Mouse (Mus musculus) embryonic facial prominence, embryonic 15.5 days (tissue): ENCODE data around the gene Ephb1. TPM values are rescaled to one million over a fixed set of nuclear protein-coding genes. Genes with fewer than 3 reads are reported as not detected.

Experiments
- ATAC-seq: fragments of 200-750 bp; cut with Nextera tagmentation; 2 replicates; pipeline ENCODE4 v1.8.0; 2017; ENCODE audit warnings: low read depth, moderate TSS enrichment; ENCODE audit not compliant: insufficient number of reproducible peaks, low FRiP score, low TSS enrichment
- H3K27ac ChIP-seq: fragments of 300-500 bp; sonication (generic); replicated peaks from 2 replicates; pipeline ENCODE4 v1.5.1; 2015; ENCODE audit warnings: mild to moderate bottlenecking, inconsistent platforms
- H3K27me3 ChIP-seq: fragments of 300-500 bp; sonication (generic); 2 replicates; pipeline ENCODE4 v1.6.1; 2015; ENCODE audit warnings: inconsistent platforms
- H3K36me3 ChIP-seq: fragments of 300-500 bp; sonication (generic); 2 replicates; pipeline ENCODE4 v1.6.1; 2015; ENCODE audit warnings: mild to moderate bottlenecking, inconsistent platforms
- H3K4me1 ChIP-seq: fragments of 300-500 bp; sonication (generic); 2 replicates; pipeline ENCODE4 v1.6.1; 2015; ENCODE audit warnings: inconsistent platforms
- H3K4me2 ChIP-seq: fragments of 300-500 bp; sonication (generic); replicated peaks from 2 replicates; pipeline ENCODE4 v1.6.1; 2015; ENCODE audit warnings: mild to moderate bottlenecking, inconsistent platforms
- H3K4me3 ChIP-seq: fragments of 300-500 bp; sonication (generic); replicated peaks from 2 replicates; pipeline ENCODE4 v1.5.1; 2015; ENCODE audit warnings: mild to moderate bottlenecking, inconsistent platforms
- H3K9ac ChIP-seq: fragments of 300-500 bp; sonication (generic); 2 replicates; pipeline ENCODE4 v1.6.1; 2015; ENCODE audit warnings: inconsistent platforms
- H3K9me3 ChIP-seq: fragments of 300-500 bp; sonication (generic); replicated peaks from 2 replicates; pipeline ENCODE4 v1.6.1; 2016; ENCODE audit warnings: inconsistent platforms
- WGBS: fragments of 180-500 bp; shearing (Covaris S2); methylation state at CpG from one replicate; pipeline ENCODE4 v1.1.7; 2015; 5-methylcytosine and 5-hydroxymethylcytosine counted together
- polyA plus RNA-seq: library from polyadenylated mRNA; unstranded; fragments of >200 nt; fragmentation: Nextera tagmentation; extraction: Ambion mirVana; gene quantifications from 2 replicates; pipeline ENCODE4 v1.2.1, GENCODE M21; 2015

Ephb1 gene
- polyA plus RNA-seq, 1 experiment from 2014 or later, result 6.3 TPM

- ATAC-seq, result no peak
- Histone ChIP-seq H3K4me1 (peaks cover 22% of the 10 kb centered on the region), H3K9ac (no peak overlapping the region), H3K36me3 (no peaks in the 10 kb centered on the region), H3K27ac (no peak overlapping the region), H3K4me3 (peak overlapping the region; percentile 54), H3K4me2 (no peak overlapping the region; the same call in 1 of the 2 replicates), H3K27me3 (peaks cover 81% of the 10 kb centered on the region), H3K9me3 (no peaks in the 10 kb centered on the region)
- WGBS, result 8% methylated on average over 10 of the region's 10 CpGs
These were observed 2.8 kb downstream of the Ephb1 start for GRCm38 (mm10) chr9:102351721-102352120.

DNA sequence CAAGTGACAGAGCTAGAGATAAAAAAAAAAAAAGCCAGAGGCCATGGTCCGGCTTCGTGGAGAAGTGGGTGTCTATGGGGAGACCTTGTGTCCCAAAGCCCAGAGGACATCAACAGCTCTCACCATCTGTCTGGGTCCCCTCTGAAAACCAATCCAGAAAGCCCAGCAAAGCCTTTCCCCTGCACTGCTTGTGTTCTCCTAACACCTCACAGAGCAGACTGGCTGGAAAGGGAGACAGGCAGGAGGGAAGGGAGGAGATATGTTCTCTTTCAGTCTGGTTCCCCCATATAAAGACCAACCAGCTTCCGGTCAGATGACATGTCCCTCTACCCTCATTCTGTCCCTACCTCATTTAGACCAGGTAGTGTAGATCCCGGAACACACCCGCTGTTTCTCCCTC lies 3.3 kb downstream of the Ephb1 start:
- Histone ChIP-seq H3K4me3 (no peak overlapping the region), H3K36me3 (no peaks in the 10 kb centered on the region), H3K27ac (no peak overlapping the region), H3K9ac (no peak overlapping the region), H3K4me2 (no peak overlapping the region), H3K27me3 (peaks cover 77% of the 10 kb centered on the region), H3K4me1 (peaks cover 22% of the 10 kb centered on the region), H3K9me3 (no peaks in the 10 kb centered on the region)
- WGBS, result 68% methylated on average over 5 of the region's 5 CpGs
- ATAC-seq, result no peak

DNA sequence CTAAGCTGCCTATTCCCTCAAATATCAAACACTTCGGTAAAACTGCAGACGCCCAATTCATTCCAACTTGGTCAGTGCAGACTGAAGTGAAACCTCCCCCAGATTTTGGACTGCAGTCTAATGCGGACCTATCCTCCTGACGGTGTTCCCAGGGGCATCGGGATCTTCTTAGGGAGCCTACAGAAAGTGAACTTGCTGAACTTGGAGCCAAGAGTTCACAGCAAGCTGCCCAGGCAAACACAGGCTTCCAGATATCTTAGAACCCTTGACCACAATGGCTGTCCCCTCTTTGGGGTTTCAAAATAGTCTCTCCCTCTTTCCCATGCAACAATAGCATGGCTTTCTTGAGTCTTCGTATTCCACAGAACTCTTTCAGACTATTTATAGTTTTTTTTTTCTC lies 3.8 kb downstream of the Ephb1 start:
- H3K9me3 ChIP-seq, result no peaks in the 10 kb centered on the region
- ATAC-seq, result no peak
- no peak overlapping the region for H3K4me2 ChIP-seq
- peaks cover 22% of the 10 kb centered on the region for H3K4me1 ChIP-seq
- 83% methylated on average over 6 of the region's 6 CpGs for WGBS
- H3K27me3 ChIP-seq, result peaks cover 74% of the 10 kb centered on the region
- no peak overlapping the region for H3K27ac ChIP-seq
- H3K9ac ChIP-seq, result no peak overlapping the region
- no peaks in the 10 kb centered on the region for H3K36me3 ChIP-seq
- H3K4me3 ChIP-seq, result no peak overlapping the region

DNA sequence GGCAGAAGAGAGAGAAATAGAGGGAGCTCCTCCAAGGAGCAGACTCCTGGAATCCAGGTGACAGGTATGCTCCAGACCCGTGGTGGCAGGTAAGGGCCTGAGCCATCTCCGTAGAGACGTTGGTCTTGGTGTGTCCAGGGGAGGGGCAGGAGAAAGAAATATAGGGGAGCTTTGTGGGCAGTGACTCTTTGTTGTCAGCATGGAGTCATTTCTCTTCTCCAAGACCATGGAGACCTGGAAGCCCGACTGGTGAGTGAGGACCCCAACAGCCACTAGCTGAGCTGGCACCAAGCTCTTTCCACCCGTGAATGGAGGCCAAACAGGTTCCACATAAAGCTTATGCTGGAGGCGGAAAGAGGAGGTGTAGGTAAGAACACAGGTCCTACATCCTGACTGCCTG lies 4.4 kb downstream of the Ephb1 start:
- no peak overlapping the region for H3K27ac ChIP-seq
- no peak overlapping the region for H3K4me3 ChIP-seq
- H3K4me1 ChIP-seq, result peaks cover 22% of the 10 kb centered on the region
- H3K27me3 ChIP-seq, result peaks cover 67% of the 10 kb centered on the region
- no peaks in the 10 kb centered on the region for H3K9me3 ChIP-seq
- no peaks in the 10 kb centered on the region for H3K36me3 ChIP-seq
- no peak overlapping the region for H3K9ac ChIP-seq
- WGBS, result 81% methylated on average over 6 of the region's 6 CpGs
- no peak for ATAC-seq
- H3K4me2 ChIP-seq, result no peak overlapping the region

DNA sequence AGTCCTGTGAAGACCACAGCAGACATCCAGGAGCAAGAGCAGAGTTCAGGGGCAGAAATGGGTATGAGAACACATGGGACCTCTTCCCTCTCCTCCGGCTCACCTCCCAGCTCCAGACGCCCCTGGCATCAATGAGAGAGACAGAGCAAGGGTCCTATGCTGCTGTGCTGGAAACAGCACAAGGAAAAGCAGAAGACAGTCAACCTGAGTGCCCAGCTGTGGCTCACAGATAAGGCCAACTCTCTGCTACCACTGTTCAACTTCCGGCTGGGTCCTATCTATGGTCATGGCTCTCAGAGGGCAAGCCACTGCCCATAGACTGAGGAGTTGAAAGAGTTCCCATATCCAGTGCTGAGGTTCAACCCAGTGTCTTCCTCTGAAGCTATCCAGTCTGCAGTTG lies 7.7 kb downstream of the Ephb1 start:
- no peak overlapping the region for H3K9ac ChIP-seq
- H3K4me3 ChIP-seq, result no peak overlapping the region
- no peaks in the 10 kb centered on the region for H3K4me1 ChIP-seq
- 86% methylated on average over 3 of the region's 3 CpGs for WGBS
- H3K4me2 ChIP-seq, result no peak overlapping the region
- no peak overlapping the region for H3K27ac ChIP-seq
- peaks cover 38% of the 10 kb centered on the region for H3K27me3 ChIP-seq
- no peaks in the 10 kb centered on the region for H3K9me3 ChIP-seq
- H3K36me3 ChIP-seq, result no peaks in the 10 kb centered on the region
- ATAC-seq, result no peak

- Histone ChIP-seq H3K36me3 (no peaks in the 10 kb centered on the region), H3K27ac (no peak overlapping the region), H3K4me1 (no peaks in the 10 kb centered on the region), H3K9ac (no peak overlapping the region), H3K9me3 (no peaks in the 10 kb centered on the region), H3K4me3 (no peak overlapping the region), H3K27me3 (peaks cover 25% of the 10 kb centered on the region), H3K4me2 (no peak overlapping the region)
- no peak for ATAC-seq
- WGBS, result 73% methylated on average over 6 of the region's 6 CpGs
These were observed 9.0 kb downstream of the Ephb1 start for GRCm38 (mm10) chr9:102345474-102345873.

DNA sequence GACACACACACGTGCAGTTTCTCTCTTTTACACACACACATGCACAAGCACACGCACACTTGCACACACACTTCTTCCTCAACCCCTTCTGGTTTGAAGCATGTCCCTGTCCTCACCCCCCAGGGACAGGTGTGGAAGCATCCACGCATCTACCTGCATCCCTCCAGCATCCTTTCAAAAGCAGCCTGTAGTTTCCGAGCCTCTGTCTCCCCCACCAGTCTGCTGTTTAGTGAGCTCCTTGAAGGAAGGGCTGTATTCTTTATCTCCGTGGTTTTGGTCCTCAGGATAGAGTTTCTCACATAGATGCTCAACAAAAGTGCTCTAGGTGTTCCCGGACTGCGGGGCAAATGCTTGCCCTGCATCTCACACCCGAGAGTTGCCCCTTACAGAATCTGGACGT lies 9.4 kb downstream of the Ephb1 start:
- WGBS, result 75% methylated on average over 9 of the region's 9 CpGs
- ATAC-seq, result no peak
- H3K27ac ChIP-seq, result no peak overlapping the region
- no peak overlapping the region for H3K4me3 ChIP-seq
- H3K4me2 ChIP-seq, result no peak overlapping the region
- no peak overlapping the region for H3K9ac ChIP-seq
- peaks cover 21% of the 10 kb centered on the region for H3K27me3 ChIP-seq
- no peaks in the 10 kb centered on the region for H3K36me3 ChIP-seq
- H3K4me1 ChIP-seq, result no peaks in the 10 kb centered on the region
- H3K9me3 ChIP-seq, result no peaks in the 10 kb centered on the region

DNA sequence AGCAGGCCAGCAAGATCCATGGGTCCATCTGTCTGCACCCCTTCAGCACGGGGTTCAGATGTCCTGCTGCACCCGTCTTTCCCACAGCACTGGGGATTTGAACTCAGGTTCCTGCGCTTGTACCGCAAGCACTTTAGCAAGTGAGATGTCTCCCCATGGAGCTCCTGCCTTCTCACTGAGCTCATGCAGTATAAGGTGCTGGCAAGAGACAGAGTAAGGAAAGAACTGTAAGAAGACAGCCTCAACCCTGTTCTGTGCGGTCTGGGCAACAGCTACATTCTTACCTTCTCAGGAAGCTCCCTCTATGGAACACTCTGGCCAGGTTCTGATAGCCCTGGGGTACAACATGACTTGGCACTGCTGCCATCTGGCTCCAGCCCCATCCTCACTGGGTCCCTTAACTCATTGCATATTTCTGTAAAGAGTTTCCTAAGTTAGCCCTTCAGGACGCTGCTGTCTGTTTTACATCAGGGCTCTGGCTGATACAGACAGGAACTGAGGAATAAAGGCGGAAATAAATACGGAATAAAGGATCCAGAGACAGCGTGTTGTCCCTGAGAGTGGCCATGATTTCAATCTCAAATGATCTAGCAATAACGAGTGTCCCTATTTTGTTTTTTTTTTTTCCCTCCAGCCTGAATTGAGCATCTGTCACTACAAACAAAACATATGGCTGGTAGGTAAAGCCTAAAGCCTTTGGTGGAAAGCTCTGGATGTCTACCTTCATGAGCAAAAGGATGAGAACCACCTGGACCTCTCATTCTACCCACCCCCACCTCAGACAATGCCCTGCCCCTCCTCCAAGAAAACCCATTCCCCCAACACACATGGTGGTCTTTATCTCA lies 10.2 kb downstream of the Ephb1 start:
- Histone ChIP-seq H3K9me3 (no peaks in the 10 kb centered on the region), H3K4me3 (no peak overlapping the region), H3K9ac (no peak overlapping the region), H3K27ac (no peak overlapping the region), H3K27me3 (peaks cover 14% of the 10 kb centered on the region), H3K4me1 (no peaks in the 10 kb centered on the region), H3K36me3 (no peaks in the 10 kb centered on the region), H3K4me2 (no peak overlapping the region)
- WGBS, result 66% methylated on average over 10 of the region's 10 CpGs
- no peak; the same call in 1 of the 2 replicates for ATAC-seq

GRCm38 (mm10) chr9:102343061-102343460 lies 11.4 kb downstream of the Ephb1 start:
- no peak for ATAC-seq
- Histone ChIP-seq H3K36me3 (no peaks in the 10 kb centered on the region), H3K4me1 (no peaks in the 10 kb centered on the region), H3K4me3 (no peak overlapping the region), H3K27me3 (peaks cover 2% of the 10 kb centered on the region; the same call in 1 of the 2 replicates), H3K27ac (no peak overlapping the region), H3K4me2 (no peak overlapping the region), H3K9me3 (no peaks in the 10 kb centered on the region), H3K9ac (no peak overlapping the region)
- 91% methylated on average over 9 of the region's 9 CpGs for WGBS

GRCm38 (mm10) chr9:102342026-102342425 lies 12.5 kb downstream of the Ephb1 start:
- WGBS, result 59% methylated on average over 3 of the region's 3 CpGs
- H3K4me2 ChIP-seq, result no peak overlapping the region

DNA sequence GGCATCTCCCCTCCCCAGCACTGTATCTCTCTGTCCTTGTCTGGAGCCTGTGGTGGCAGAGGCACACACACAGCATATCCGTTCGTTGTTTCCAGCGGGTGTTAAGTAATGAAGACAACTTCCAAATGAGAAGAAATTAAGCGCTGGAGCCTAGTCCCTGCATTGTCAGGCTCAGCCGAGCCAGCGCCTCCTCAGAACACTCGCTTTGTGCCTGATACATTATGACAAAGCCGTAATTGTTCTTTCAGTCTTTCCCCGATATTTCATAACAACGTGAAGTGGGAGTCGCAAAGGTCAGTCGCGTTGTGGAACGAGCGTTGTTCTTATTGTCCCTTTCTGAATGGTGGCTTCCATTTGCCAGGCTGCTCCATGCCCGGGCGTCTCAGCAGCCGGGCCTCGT lies 13.7 kb downstream of the Ephb1 start:
- no peaks in the 10 kb centered on the region for H3K27me3 ChIP-seq
- no peak overlapping the region for H3K27ac ChIP-seq
- H3K36me3 ChIP-seq, result no peaks in the 10 kb centered on the region
- no peaks in the 10 kb centered on the region for H3K9me3 ChIP-seq
- no peaks in the 10 kb centered on the region for H3K4me1 ChIP-seq
- no peak for ATAC-seq
- H3K9ac ChIP-seq, result no peak overlapping the region
- H3K4me3 ChIP-seq, result no peak overlapping the region
- WGBS, result 82% methylated on average over 19 of the region's 19 CpGs
- no peak overlapping the region for H3K4me2 ChIP-seq

More at GRCm38 (mm10) chr9:102342026-102342425, 12.5 kb downstream of the Ephb1 start:
- Histone ChIP-seq H3K9me3 (no peaks in the 10 kb centered on the region), H3K36me3 (no peaks in the 10 kb centered on the region), H3K4me1 (no peaks in the 10 kb centered on the region), H3K27ac (no peak overlapping the region), H3K9ac (no peak overlapping the region), H3K4me3 (no peak overlapping the region), H3K27me3 (no peaks in the 10 kb centered on the region)
- ATAC-seq, result no peak
